Mouse (Mus musculus): ENCODE data around the gene Gpank1. TPM values are rescaled to one million over a fixed set of nuclear protein-coding genes. Genes with fewer than 3 reads are reported as not detected.

The Gpank1 gene
- total and polyA plus RNA-seq, 3 experiments: 6.8 to 9.5 (median 8.5) TPM

DNA sequence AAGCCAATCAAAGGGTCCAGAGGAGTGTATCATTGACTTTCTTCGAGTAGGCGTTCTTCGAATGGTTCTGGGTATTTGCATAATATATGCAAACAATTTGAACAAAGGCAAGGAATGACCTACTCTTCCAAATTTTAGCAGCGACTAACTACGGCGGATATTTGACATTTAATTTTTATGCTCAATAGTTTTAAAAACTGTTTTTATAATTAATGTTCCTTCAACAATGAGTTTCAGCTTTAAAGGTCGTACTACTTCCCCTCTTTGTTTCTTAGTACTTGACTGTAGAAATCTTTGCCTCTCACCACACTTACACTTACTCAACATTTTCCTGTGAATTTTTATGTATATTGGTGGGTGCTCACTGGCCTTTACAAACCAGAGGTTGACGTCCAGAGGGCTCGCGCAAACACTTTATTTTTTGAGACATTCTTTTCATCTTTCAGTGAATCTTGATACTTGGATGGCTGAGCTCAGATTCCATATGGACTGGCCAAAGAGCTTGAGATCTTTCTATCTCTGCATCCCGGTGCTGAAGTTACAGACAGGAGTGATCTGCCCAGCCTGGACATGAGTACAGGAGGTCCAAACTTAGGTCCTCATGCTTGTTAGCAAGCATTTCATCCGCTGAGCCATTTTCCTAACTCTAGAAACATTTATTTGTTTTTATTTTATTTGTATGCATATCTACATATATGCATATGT, 44.3 kb downstream of the Gpank1 start:
- H3K79me2 ChIP-seq (replicated peaks; ENCODE audit: control insufficient read depth, insufficient read depth, low read length): peaks cover 9% of the 10 kb centered on the region; the same call in 1 of the 2 replicates
- peak overlapping the region; percentile 99 for H3K27ac ChIP-seq
- H3K4me3 ChIP-seq: peak overlapping the region; percentile 63
- no peaks in the 10 kb centered on the region for H3K27me3 ChIP-seq (ENCODE audit: control insufficient read depth, insufficient read depth, low read length)
- no peak for DNase-seq
- peaks cover 18% of the 10 kb centered on the region for H3K36me3 ChIP-seq (ENCODE audit: control insufficient read depth, insufficient read depth, low read length)
- 0 out of 2 replicates have a peak overlapping the region, but pooled peaks have one; percentile 16 for H3K9ac ChIP-seq (ENCODE audit: low read depth, low read length)
- H3K4me1 ChIP-seq (ENCODE audit: control insufficient read depth, insufficient read depth, low read length): peaks cover 14% of the 10 kb centered on the region
- WGBS: 19% methylated on average over 12 of the region's 12 CpGs
- intact Hi-C loops (cut with DNase I): loop anchor here (2.0 kb wide), 1 partner anchor 71 kb away; no protein-coding TSS in a partner anchor
- no peak for TF ChIP-seq EP300 (IDR thresholded peaks at IDR 0.05; ENCODE audit: insufficient read depth, low read depth, low read length)
- TF ChIP-seq CTCF (IDR thresholded peaks at IDR 0.05): no peak
- no peak for TF ChIP-seq POLR2A (IDR thresholded peaks at IDR 0.05; ENCODE audit: insufficient read depth, low read depth, low read length)

DNA sequence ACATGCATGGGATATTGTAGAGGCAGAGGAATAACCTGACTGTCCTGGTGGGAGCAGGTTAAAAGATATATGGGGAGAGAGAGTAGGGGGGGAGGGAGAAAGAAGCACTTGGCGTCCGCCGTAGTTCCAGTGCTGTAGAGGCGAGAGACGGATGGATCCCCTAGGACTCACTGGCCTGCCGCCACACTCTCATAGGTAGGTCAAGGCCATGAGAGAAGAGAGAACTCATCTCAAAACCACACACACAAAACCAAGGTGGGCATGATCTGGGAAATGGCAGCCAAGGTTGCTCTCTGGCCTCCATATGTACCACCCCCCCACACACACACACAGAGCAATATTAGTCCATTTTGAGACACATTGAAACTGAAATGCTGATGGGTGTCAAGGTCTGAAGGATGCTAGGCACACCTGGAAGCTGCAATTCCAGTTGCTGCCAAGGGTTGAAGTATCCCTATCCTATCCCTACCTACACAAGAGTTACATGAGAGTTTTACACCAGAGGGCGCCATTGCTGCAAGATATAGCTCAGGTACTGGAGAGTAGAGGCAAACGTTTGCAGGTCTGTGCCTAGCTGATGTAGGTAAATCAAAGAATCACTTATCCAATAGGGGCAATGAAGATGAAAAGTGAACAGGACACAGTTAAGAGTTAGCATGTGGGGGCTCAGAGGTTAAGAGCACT, 45.2 kb downstream of the Gpank1 start:
- WGBS: 72% methylated on average over 8 of the region's 8 CpGs
- H3K36me3 ChIP-seq (ENCODE audit: control insufficient read depth, insufficient read depth, low read length): peaks cover 18% of the 10 kb centered on the region
- intact Hi-C loops (cut with DNase I): loop anchor here (2.0 kb wide), 1 partner anchor 70 kb away; no protein-coding TSS in a partner anchor
- H3K4me3 ChIP-seq: no peak overlapping the region
- no peaks in the 10 kb centered on the region for H3K27me3 ChIP-seq (ENCODE audit: control insufficient read depth, insufficient read depth, low read length)
- peaks cover 12% of the 10 kb centered on the region for H3K4me1 ChIP-seq (ENCODE audit: control insufficient read depth, insufficient read depth, low read length)
- no peak overlapping the region for H3K27ac ChIP-seq
- peak in 1 of 2 experiments; percentile 51 for DNase-seq
- TF ChIP-seq POLR2A (IDR thresholded peaks at IDR 0.05; ENCODE audit: insufficient read depth, low read depth, low read length) (no peak), CTCF (IDR thresholded peaks at IDR 0.05) (peak; percentile 75)
- H3K79me2 ChIP-seq (replicated peaks; ENCODE audit: control insufficient read depth, insufficient read depth, low read length): peaks cover 3% of the 10 kb centered on the region; the same call in 1 of the 2 replicates
- H3K9ac ChIP-seq (ENCODE audit: low read depth, low read length): no peak overlapping the region

DNA sequence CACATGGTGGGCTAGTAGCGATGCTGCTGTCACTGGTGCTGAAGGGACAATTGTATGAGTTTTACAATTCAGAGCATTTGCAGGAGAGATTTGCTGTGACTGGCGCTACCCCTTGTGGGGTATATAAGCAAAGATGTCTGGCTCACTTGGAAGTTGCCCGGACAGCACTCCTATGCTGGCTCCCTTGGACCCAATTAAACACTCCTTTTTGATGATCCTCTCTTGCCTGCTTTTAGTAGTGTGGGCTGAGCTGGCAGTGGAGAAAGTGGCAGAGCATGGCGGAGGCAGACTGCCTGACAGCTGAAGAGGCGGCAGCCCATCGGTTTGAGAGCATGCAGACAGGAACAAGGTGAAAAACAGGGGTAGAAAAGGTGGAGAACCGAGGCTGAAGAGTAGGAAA, 46.5 kb downstream of the Gpank1 start:
- H3K36me3 ChIP-seq (ENCODE audit: control insufficient read depth, insufficient read depth, low read length): peaks cover 9% of the 10 kb centered on the region
- no peak overlapping the region for H3K27ac ChIP-seq
- TF ChIP-seq POLR2A (IDR thresholded peaks at IDR 0.05; ENCODE audit: insufficient read depth, low read depth, low read length) (no peak), CTCF (IDR thresholded peaks at IDR 0.05) (no peak), EP300 (IDR thresholded peaks at IDR 0.05; ENCODE audit: insufficient read depth, low read depth, low read length) (no peak)
- H3K4me1 ChIP-seq (ENCODE audit: control insufficient read depth, insufficient read depth, low read length): peaks cover 4% of the 10 kb centered on the region
- intact Hi-C loops (cut with DNase I): loop anchor here (2.0 kb wide), 1 partner anchor 69 kb away; no protein-coding TSS in a partner anchor
- H3K79me2 ChIP-seq (replicated peaks; ENCODE audit: control insufficient read depth, insufficient read depth, low read length): peaks cover 2% of the 10 kb centered on the region; the same call in 1 of the 2 replicates
- WGBS: 82% methylated on average over 7 of the region's 7 CpGs
- H3K27me3 ChIP-seq (ENCODE audit: control insufficient read depth, insufficient read depth, low read length): no peaks in the 10 kb centered on the region
- H3K9ac ChIP-seq (ENCODE audit: low read depth, low read length): no peak overlapping the region
- no peak overlapping the region for H3K4me3 ChIP-seq
- no peak for DNase-seq

DNA sequence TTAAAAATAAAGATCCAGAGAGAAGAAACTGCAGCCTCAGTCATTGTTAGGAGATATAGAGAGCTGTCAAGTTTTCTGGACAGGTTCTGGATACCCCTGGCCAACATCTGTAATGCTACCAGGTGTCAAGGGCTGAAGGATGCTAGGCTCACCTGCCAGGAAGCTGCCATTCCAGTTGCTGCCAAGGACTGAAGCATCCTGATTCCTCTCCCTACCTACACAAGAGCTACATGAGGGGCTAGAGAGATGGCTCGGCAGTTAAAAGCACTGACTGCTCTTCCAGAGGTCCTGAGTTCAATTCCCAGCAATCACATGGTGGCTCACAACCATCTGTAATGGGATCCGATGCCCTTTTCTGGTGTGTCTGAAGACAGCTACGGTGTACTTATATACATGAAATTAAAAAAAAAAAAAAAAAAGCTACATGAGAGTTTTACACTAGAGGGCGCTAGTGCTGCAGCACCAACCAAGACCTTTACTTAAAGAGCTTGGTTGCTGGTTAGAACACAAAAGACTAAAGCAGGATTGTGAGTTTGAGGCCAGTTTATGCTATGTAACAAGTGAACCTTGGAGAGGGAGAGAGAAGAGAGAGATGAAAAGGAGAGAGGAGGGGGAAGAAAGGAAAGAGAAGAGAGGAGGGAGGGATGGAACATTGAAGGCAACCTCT, 47.4 kb downstream of the Gpank1 start:
- Histone ChIP-seq H3K4me1 (ENCODE audit: control insufficient read depth, insufficient read depth, low read length) (peaks cover 2% of the 10 kb centered on the region), H3K27ac (no peak overlapping the region), H3K36me3 (ENCODE audit: control insufficient read depth, insufficient read depth, low read length) (peaks cover 4% of the 10 kb centered on the region; the same call in 1 of the 2 replicates), H3K4me3 (no peak overlapping the region), H3K9ac (ENCODE audit: low read depth, low read length) (no peak overlapping the region), H3K79me2 (replicated peaks; ENCODE audit: control insufficient read depth, insufficient read depth, low read length) (0 out of 2 replicates have a peak, but pooled peaks cover under 1% of the 10 kb centered on the region), H3K27me3 (ENCODE audit: control insufficient read depth, insufficient read depth, low read length) (no peaks in the 10 kb centered on the region)
- TF ChIP-seq CTCF (IDR thresholded peaks at IDR 0.05) (peak; percentile 86), POLR2A (IDR thresholded peaks at IDR 0.05; ENCODE audit: insufficient read depth, low read depth, low read length) (no peak), EP300 (IDR thresholded peaks at IDR 0.05; ENCODE audit: insufficient read depth, low read depth, low read length) (no peak)
- intact Hi-C loops (cut with DNase I): no loop called here
- no peak for DNase-seq
- 12% methylated on average over 4 of the region's 4 CpGs for WGBS

DNA sequence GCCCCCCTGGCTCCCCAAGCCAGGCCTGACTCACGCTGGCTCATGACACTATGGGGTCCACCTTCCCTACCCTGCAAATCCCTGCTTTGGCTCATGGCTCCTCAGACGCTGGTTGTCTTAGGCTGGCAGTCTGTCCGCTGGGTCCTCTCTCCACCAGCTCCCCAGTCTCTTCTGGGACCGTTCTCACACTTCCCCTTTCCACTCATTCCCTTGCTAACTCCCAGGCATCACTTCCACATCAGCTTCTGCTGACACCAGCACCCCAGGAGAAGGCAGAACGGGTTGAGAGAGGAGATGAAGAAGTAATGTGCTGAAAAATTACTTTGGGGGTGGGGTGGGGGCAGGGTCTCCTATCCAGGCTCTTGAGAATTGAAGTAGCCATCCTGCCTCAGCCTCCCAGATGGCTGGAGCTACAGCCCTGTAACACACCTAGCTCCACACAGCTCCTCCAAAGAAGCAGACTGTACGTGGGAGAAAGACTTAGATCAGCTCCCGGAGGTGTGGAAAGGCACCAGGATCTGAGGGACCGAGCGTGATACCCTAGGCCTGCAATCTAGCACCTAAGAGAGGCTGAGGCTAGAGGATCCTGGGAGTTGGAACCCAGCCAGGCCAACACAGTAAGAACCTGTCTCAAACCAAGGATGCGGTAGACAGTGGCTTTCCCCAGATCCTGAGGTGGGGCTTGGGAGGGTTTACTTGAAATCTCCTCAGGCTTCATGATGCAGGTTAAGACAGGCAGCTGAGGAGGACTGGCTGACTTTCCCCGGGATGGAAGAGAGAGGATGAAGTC, 51.4 kb downstream of the Gpank1 start:
- H3K27me3 ChIP-seq (ENCODE audit: control insufficient read depth, insufficient read depth, low read length): no peaks in the 10 kb centered on the region
- intact Hi-C loops (cut with DNase I): no loop called here
- H3K27ac ChIP-seq: 0 out of 2 replicates have a peak overlapping the region, but pooled peaks have one; percentile 12
- H3K9ac ChIP-seq (ENCODE audit: low read depth, low read length): no peak overlapping the region
- 58% methylated on average over 11 of the region's 11 CpGs for WGBS
- no peaks in the 10 kb centered on the region; the same call in 1 of the 2 replicates for H3K4me1 ChIP-seq (ENCODE audit: control insufficient read depth, insufficient read depth, low read length)
- H3K4me3 ChIP-seq: no peak overlapping the region
- TF ChIP-seq POLR2A (IDR thresholded peaks at IDR 0.05; ENCODE audit: insufficient read depth, low read depth, low read length) (peak; percentile 49; the same call in 1 of the 2 replicates), CTCF (IDR thresholded peaks at IDR 0.05) (no peak)
- no peaks in the 10 kb centered on the region for H3K36me3 ChIP-seq (ENCODE audit: control insufficient read depth, insufficient read depth, low read length)
- no peaks in the 10 kb centered on the region for H3K79me2 ChIP-seq (replicated peaks; ENCODE audit: control insufficient read depth, insufficient read depth, low read length)
- DNase-seq: peak in 1 of 2 experiments; percentile 37

Measured in heart, adult 2 months (tissue).